Mouse (Mus musculus) limb, embryonic 14.5 days (tissue): ENCODE data around the gene Myo1d. TPM values are rescaled to one million over a fixed set of nuclear protein-coding genes. Genes with fewer than 3 reads are reported as not detected.

Experiments used
- ATAC-seq: fragments of 200-750 bp; cut with Nextera tagmentation; 2 replicates; pipeline ENCODE4 v1.8.0; 2017; ENCODE audit warnings: low read depth, moderate number of reproducible peaks, moderate TSS enrichment; ENCODE audit not compliant: low FRiP score
- DNase-seq: peaks from one replicate; pipeline ENCODE4 v3.0.0-alpha.2; 2015; ENCODE audit warnings: low spot score
- H3K27ac ChIP-seq: fragments of 300-500 bp; sonication (generic); replicated peaks from 2 replicates; pipeline ENCODE4 v1.5.1; 2014; ENCODE audit warnings: low read depth, mild to moderate bottlenecking, low read length, moderate library complexity, mixed read lengths
- H3K27me3 ChIP-seq: fragments of 300-500 bp; sonication (generic); 2 replicates; pipeline ENCODE4 v1.6.1; 2014; ENCODE audit warnings: low read length, mixed read lengths; ENCODE audit not compliant: control insufficient read depth, insufficient read depth
- H3K36me3 ChIP-seq: fragments of 300-500 bp; sonication (generic); 2 replicates; pipeline ENCODE4 v1.6.1; 2014; ENCODE audit warnings: mild to moderate bottlenecking, low read length, moderate library complexity, mixed read lengths; ENCODE audit not compliant: control insufficient read depth, insufficient read depth
- H3K4me1 ChIP-seq: fragments of 300-500 bp; sonication (generic); 2 replicates; pipeline ENCODE4 v1.6.1; 2014; ENCODE audit warnings: antibody characterized with exemption, low read length, mixed read lengths; ENCODE audit not compliant: control insufficient read depth, insufficient read depth
- H3K4me2 ChIP-seq: fragments of 300-500 bp; sonication (generic); replicated peaks from 2 replicates; pipeline ENCODE4 v1.6.1; 2014; ENCODE audit warnings: low read depth, mild to moderate bottlenecking, low read length, moderate library complexity; ENCODE audit not compliant: severe bottlenecking
- H3K4me3 ChIP-seq: fragments of 300-500 bp; sonication (generic); replicated peaks from 2 replicates; pipeline ENCODE4 v1.5.1; 2014; ENCODE audit warnings: low read length
- H3K9ac ChIP-seq: fragments of 300-500 bp; sonication (generic); 2 replicates; pipeline ENCODE4 v1.6.1; 2014; ENCODE audit warnings: mild to moderate bottlenecking, low read depth, low read length, moderate library complexity; ENCODE audit not compliant: severe bottlenecking
- H3K9me3 ChIP-seq: fragments of 300-500 bp; sonication (generic); 2 replicates; pipeline ENCODE4 v1.6.1; 2016; ENCODE audit warnings: low read length; ENCODE audit not compliant: control insufficient read depth
- POLR2A ChIP-seq: fragments of 200-500 bp; IDR thresholded peaks from 2 replicates; pipeline ENCODE4 v1.8.0; 2012; ENCODE audit warnings: inconsistent platforms, mild to moderate bottlenecking, moderate library complexity, borderline replicate concordance; ENCODE audit not compliant: insufficient read depth, insufficient read length; ENCODE audit errors: extremely low read depth
- WGBS: fragments of 180-500 bp; shearing (Covaris S2); extraction: QIAGEN DNeasy Blood & Tissue Kit; methylation state at CpG from one replicate; pipeline ENCODE4 v1.1.7; 2014; 5-methylcytosine and 5-hydroxymethylcytosine counted together
- polyA plus RNA-seq, 2 experiments: library from polyadenylated mRNA; depleted of rRNA in 1 of 2; stranded (reverse) in 1 of 2; unstranded in 1 of 2; fragments of >200 nt; fragmentation: Nextera tagmentation in 1 of 2; extraction: Ambion mirVana in 1 of 2; gene quantifications; 2 replicates each; pipeline versions ENCODE4 v1.2.1 to v1.2.3; 2012 to 2014

The Myo1d gene
- polyA plus RNA-seq, 2 experiments = 6.6 to 8.3 TPM

DNA sequence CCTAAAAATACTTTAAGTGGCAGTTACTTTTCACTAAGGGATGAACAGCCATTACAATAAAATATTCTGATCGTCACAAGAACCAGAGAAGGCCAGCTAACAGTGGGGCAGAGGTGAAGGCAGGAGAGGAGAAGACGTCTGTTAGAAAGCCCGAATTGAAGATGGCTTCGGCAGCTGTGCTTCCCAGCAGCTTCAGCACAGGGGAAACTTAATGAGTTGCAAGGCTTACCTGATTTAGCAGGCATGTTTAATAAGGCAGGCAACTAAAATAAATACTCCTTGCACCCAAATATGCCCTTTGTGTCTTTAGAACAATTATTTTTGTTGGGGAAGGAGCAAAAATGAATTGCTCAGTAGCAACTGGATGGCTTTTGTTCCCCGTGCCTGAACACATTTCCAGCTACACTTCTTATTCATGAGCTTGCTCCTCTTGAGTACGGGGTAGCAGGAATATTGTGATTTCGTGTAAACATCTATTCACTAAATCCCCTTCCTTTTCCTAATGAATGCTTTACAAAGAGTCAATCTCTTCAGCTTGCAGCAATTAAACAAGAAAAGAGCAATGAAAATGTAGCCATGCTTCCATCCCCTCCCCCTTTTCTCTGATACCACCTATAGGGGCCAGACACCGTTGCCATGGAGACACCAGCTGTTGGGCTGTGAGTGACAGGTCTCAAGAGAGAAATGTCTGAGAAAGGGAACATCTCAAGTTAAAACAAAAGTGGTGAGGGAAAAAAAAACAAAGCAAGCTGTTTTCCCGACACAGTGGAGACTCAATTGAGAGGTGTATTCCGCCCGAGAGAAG lies 157.4 kb downstream of the Myo1d start:
- DNase-seq (no peak), ATAC-seq (no peak)
- no peaks in the 10 kb centered on the region for H3K27me3 ChIP-seq
- H3K4me1 ChIP-seq = no peaks in the 10 kb centered on the region
- no peaks in the 10 kb centered on the region for H3K36me3 ChIP-seq
- no peak for TF ChIP-seq POLR2A
- H3K4me2 ChIP-seq = no peak overlapping the region; the same call in 1 of the 2 replicates
- no peak overlapping the region for H3K4me3 ChIP-seq
- WGBS = 23% methylated on average over 11 of the region's 11 CpGs
- H3K9ac ChIP-seq = no peak overlapping the region
- no peak overlapping the region for H3K27ac ChIP-seq
- no peaks in the 10 kb centered on the region for H3K9me3 ChIP-seq

DNA sequence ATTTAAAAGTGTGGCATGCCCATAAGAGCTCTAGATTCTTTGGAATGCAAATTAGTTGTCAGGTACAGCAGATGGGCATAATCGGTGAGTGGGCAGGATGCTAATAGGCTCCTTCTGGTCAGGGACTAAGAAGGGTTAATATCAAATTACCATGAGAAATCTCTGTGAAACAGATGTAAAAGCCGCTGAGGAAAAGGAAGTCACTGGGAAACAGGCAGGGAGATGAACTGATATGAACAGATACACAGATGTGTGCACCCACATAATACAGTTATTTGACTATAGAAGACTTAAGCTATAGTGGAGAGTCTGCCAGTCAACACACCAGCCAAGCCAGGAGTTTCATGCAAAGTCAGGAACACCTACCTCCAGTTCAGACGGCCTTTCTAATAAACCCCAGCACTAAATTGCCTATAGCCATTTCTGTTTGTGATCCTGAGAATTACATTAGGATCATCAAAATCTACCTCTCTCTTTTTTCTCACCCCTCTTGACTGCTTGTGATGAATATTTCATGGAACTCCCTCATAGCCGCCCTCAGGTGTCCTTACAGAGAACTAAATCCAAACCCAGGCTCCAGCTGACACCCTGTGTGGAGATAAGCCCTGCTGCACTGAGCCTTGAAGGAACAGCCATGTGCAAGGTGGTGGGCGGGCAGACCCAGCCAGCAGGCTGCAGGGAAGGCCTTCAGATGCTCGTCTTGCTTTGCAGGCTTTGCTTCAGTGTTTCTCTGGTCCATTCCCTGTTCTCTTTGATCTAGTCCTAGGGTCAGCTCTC lies 164.7 kb downstream of the Myo1d start:
- no peak for TF ChIP-seq POLR2A
- Histone ChIP-seq H3K9ac (no peak overlapping the region), H3K36me3 (no peaks in the 10 kb centered on the region), H3K9me3 (no peaks in the 10 kb centered on the region), H3K27ac (no peak overlapping the region), H3K27me3 (no peaks in the 10 kb centered on the region), H3K4me2 (no peak overlapping the region), H3K4me3 (no peak overlapping the region), H3K4me1 (no peaks in the 10 kb centered on the region)
- ATAC-seq = no peak
- no peak for DNase-seq
- 42% methylated on average over 6 of the region's 6 CpGs for WGBS

DNA sequence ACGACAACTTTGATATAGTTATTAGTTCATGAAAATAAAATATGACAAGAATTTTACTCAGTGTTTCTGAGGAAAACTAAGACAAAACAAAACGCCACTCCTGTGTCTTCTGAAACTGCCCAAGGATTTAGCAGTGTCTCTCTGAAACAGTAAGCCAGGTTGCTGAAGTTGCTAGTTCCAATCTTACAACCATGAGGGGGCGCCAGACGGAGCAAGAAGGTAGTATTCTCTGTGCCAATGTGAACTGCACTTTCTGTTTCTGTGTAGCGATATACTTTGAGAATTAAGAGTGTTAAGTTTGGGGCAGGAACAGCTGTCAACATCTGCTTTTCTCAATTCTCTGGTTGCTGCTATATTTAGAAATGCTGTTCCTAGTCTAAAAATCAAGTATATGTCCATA lies 165.4 kb downstream of the Myo1d start:
- H3K27ac ChIP-seq = no peak overlapping the region
- no peaks in the 10 kb centered on the region for H3K9me3 ChIP-seq
- 39% methylated on average over 5 of the region's 5 CpGs for WGBS
- no peak for TF ChIP-seq POLR2A
- H3K9ac ChIP-seq = no peak overlapping the region
- H3K4me1 ChIP-seq = no peaks in the 10 kb centered on the region
- ATAC-seq (no peak), DNase-seq (peak; percentile 17)
- H3K36me3 ChIP-seq = no peaks in the 10 kb centered on the region
- no peak overlapping the region for H3K4me3 ChIP-seq
- no peak overlapping the region for H3K4me2 ChIP-seq
- H3K27me3 ChIP-seq = no peaks in the 10 kb centered on the region

DNA sequence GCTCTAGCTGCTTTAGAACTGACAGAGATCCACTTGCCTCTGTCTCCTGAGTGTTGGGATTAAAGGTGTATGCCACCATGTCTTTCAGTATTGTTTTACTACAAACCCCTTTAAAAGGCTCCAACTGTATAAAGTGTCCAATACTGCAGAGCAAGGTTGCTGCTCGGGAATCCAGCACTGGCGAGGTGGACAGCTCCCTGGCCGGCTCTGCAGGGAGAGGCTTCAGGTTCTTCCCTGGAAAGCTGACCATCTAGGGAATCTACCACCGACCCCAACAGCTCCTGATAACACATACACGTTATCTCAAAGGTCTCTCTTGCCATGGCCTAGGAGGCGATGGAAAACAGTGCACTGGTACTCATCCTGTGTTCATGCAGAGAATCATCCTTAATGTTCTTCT lies 166.3 kb downstream of the Myo1d start:
- 10% methylated on average over 6 of the region's 6 CpGs for WGBS
- Histone ChIP-seq H3K4me3 (no peak overlapping the region), H3K27ac (no peak overlapping the region), H3K4me1 (no peaks in the 10 kb centered on the region), H3K27me3 (no peaks in the 10 kb centered on the region), H3K9me3 (no peaks in the 10 kb centered on the region), H3K9ac (no peak overlapping the region), H3K36me3 (no peaks in the 10 kb centered on the region), H3K4me2 (no peak overlapping the region)
- DNase-seq (peak; percentile 70), ATAC-seq (no peak)
- no peak for TF ChIP-seq POLR2A

DNA sequence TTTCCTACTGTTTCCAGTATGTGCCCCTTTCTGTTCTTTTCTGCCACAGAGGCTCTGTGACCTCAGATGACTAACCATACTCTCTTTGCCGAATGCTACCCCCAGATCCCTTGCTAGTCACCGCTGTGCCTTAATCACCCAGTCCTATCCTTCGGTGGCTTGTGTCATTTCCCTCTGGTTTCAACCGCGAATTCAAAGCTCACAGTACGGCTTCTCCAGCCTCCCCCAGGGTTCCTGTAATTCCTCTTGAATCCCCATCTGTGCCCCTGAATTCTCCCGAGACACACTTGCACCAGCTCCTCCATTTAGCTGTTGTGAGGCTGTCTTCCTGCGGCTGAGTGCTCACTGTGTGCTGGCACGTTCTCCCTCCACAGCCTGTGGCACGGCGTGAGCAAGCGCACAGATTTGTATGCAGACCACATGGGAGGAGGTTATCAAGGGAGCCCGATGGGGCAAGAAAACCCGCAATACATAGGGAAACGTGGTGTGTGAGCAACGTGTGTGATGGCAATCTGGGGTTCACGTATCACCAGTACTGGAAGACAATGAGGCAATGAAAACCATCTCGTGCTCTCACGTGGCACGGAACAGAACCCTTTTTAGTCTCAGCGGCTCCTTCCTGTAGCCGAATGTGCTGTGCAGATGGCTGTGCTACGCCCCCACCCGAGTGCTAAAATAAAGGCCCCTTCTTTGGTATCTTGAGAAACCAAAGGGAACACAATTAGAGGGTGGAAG lies 177.0 kb downstream of the Myo1d start:
- Histone ChIP-seq H3K9ac (peak overlapping the region; percentile 1; the same call in 1 of the 2 replicates), H3K9me3 (no peaks in the 10 kb centered on the region), H3K36me3 (no peaks in the 10 kb centered on the region), H3K4me1 (peaks cover 5% of the 10 kb centered on the region; the same call in 1 of the 2 replicates), H3K27ac (0 out of 2 replicates have a peak overlapping the region, but pooled peaks have one; percentile 15), H3K27me3 (no peaks in the 10 kb centered on the region), H3K4me3 (0 out of 2 replicates have a peak overlapping the region, but pooled peaks have one; percentile 15), H3K4me2 (peak overlapping the region; percentile 33)
- 5% methylated on average over 24 of the region's 24 CpGs for WGBS
- no peak; the same call in 1 of the 2 replicates for ATAC-seq
- no peak for TF ChIP-seq POLR2A
- DNase-seq = peak; percentile 8
